Mouse (Mus musculus) lung, adult 2 months (tissue): ENCODE data around the gene Arhgap8.

Source experiments
- CTCF ChIP-seq: fragments of 200-500 bp; IDR thresholded peaks from 2 replicates; pipeline ENCODE4 v1.5.1; 2011; ENCODE audit warnings: mild to moderate bottlenecking, low read length, control low read depth; ENCODE audit not compliant: insufficient read depth
- POLR2A ChIP-seq: fragments of 200-500 bp; IDR thresholded peaks from 2 replicates; pipeline ENCODE4 v1.6.1; 2011; ENCODE audit warnings: low read depth, mild to moderate bottlenecking, control low read depth, low read length, borderline replicate concordance; ENCODE audit errors: extremely low read depth

DNA sequence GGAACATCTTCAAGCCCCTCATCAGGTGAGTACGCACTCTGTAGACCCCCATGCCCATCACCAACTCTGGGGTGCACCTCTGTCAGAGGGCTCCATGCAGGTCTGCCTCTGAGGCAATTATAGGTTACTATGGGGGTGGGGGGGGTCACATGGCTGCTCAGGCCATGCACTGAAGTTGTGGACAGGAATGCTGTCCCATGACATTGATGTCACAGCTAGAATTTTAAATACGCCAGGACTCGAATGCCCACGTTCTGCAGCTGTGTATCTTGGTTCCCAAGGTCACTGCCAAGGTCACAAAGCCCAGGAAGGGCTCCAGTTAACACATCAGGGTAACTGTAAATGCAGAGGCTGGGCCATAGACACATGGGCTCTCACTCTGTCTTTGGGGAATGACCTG, 26.0 kb downstream of the Arhgap8 start:
- TF ChIP-seq CTCF: no peak
- TF ChIP-seq POLR2A: no peak
